9 mouse cellular contexts compared by ENCODE assay signal in the genomic region with DNA sequence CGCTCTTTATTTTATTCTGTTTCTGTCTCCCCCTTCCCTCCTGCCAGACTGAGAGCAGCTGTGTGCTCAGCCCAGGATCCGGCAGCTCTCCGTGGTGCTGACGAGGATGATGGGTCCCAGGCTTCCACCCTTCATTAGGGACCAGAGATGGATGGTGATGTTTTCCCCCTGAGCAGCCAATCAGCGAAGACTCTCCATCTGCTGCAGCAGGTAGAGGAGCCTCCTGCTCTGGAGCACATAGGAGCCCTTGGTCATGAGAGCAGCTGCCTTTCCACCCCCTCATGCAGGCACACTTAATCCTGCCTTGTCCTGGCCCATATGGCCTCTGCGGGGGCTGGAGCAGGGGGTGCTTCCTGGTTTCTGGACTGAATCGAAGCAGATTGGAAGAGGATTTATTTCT.
DNase-seq lines count a peak whose midpoint lies in the region; ATAC-seq lines count a peak whose summit lies in the region.
"Had no signal": no experiment of that assay in that cellular context is flagged by ENCODE, and none has a peak within 500 bp of the region (broad histone marks: within the 10 kb centered on the region; RNA-seq: fewer than 3 reads in every experiment).

No protein-coding gene starts in this region.

- 0 out of 2 replicates have a peak overlapping the region, but pooled peaks have one; percentile 42 for H3K27ac ChIP-seq in hindbrain, embryonic 11.5 days (ENCODE audit: low read depth, low read length)
- H3K27ac ChIP-seq: left cerebral cortex, adult 2 months had no signal

- H3K4me2 ChIP-seq in hindbrain, embryonic 11.5 days (replicated peaks; ENCODE audit: low read depth, low read length) = no peak overlapping the region

- H3K4me3 ChIP-seq in hindbrain, embryonic 11.5 days (ENCODE audit: low read depth, low read length) = no peak overlapping the region
- H3K4me3 ChIP-seq: left cerebral cortex, adult 2 months had no signal

- no peaks in the 10 kb centered on the region for H3K36me3 ChIP-seq in hindbrain, embryonic 11.5 days (ENCODE audit: control insufficient read depth, insufficient read depth, low read length)

- no peaks in the 10 kb centered on the region for H3K4me1 ChIP-seq in hindbrain, embryonic 11.5 days (replicated peaks; ENCODE audit: control insufficient read depth, insufficient read depth, low read length)

- 0 out of 2 replicates have a peak overlapping the region, but pooled peaks have one; percentile 11 for H3K9ac ChIP-seq in hindbrain, embryonic 11.5 days (ENCODE audit: low read depth, low read length)

- 23% methylated on average over 7 of the region's 7 CpGs for WGBS in hindbrain, embryonic 11.5 days

- ATAC-seq in hindbrain, embryonic 11.5 days (ENCODE audit: low FRiP score) = peak; percentile 85
- no peak for ATAC-seq in inflammation-experienced regulatory T-cells, adult 6 months

- H3K27me3 ChIP-seq in hindbrain, embryonic 11.5 days (ENCODE audit: control insufficient read depth, insufficient read depth, low read length) = no peaks in the 10 kb centered on the region

- no peaks in the 10 kb centered on the region for H3K9me3 ChIP-seq in hindbrain, embryonic 11.5 days (ENCODE audit: control insufficient read depth, low read length)

- DNase-seq in gastrocnemius, postnatal 10 days = peak; percentile 42
- no peak for DNase-seq in gastrocnemius, adult 18-20 months (ENCODE audit: low spot score)
- peak; percentile 15 for DNase-seq in thymus, postnatal 4 days
- no peak for DNase-seq in thymus, postnatal 14 days
- DNase-seq in hindbrain, embryonic 11.5 days (ENCODE audit: low spot score) = peak; percentile 64
- peak; percentile 77 for DNase-seq in mesoderm, embryonic 11.5 days (ENCODE audit: low read depth, low spot score)
- DNase-seq in urinary bladder, postnatal 36 days (ENCODE audit: low spot score in 2 of 2) = no peak

Comparison
In these comparisons a context has a peak if more than half of its experiments do, and no peak if none do; other contexts are left out.
1. DNase-seq: peak in gastrocnemius, postnatal 10 days (single experiment), thymus, postnatal 4 days (single experiment), hindbrain, embryonic 11.5 days (single experiment) and mesoderm, embryonic 11.5 days (single experiment); none in gastrocnemius, adult 18-20 months (single experiment), thymus, postnatal 14 days (single experiment) and urinary bladder, postnatal 36 days (0 of 2).